Mouse (Mus musculus): Measurements from ENCODE around the gene Eif3k. TPM values are rescaled to one million over a fixed set of nuclear protein-coding genes. Genes with fewer than 3 reads are reported as not detected.
"Not testable (repeated sequence)": the region's sequence is repeated elsewhere in the genome, so short reads cannot be mapped to it uniquely, and the experiment has no call there.

The Eif3k gene
- polyA plus RNA-seq, 1 experiment from 2014 or later, result 467 TPM

DNA sequence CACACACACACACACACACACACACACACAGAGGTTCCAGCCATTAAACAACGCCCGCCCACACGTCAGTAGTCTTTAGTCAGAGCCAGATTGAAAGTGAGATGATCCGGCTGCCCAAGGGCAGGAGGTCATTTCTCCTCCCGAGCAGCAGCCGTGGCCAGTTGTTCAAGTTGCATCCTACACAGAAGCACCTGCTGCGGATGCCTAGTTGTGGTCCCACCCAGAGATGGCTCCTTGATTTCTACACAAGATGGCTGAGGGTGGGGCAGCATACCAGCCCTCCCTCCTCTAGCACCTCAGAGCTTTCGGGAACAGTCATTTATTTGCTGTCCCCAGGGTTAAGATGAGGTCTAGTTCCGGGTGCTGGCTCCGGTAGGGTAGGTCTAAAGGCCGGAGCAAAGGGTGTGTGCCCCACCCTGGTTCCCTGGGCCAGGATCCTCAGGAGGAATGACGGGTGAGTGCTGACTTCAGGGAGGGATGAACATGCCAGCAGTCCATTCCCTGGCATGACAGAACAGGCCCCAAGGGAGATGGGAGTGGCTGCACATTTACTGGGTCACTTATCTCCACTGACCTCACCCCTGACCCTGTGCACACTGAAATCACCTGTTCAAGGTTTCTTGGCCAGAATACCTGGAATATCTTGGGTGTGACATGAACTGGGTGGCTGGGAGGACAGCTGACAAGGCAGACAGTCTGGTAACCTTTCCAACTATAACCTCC lies 11.8 kb downstream of the Eif3k start:
- H3K36me3 ChIP-seq (ENCODE audit: insufficient read depth, low read length), result peaks cover 26% of the 10 kb centered on the region
- ATAC-seq (replicated peaks; ENCODE audit: low FRiP score, low read depth) (peak; percentile 61), DNase-seq (ENCODE audit: low spot score) (peak; percentile 83)
- H3K9ac ChIP-seq (ENCODE audit: low read depth, low read length), result no peak overlapping the region
- peaks cover 6% of the 10 kb centered on the region; the same call in 1 of the 2 replicates for H3K4me1 ChIP-seq (replicated peaks; ENCODE audit: insufficient read depth, low read length)
- 25% methylated on average over 12 of the region's 12 CpGs for WGBS
- no peaks in the 10 kb centered on the region for H3K27me3 ChIP-seq (ENCODE audit: insufficient read depth, low read length)
- no peak overlapping the region for H3K4me3 ChIP-seq (replicated peaks; ENCODE audit: low read depth, low read length)
- no peak for TF ChIP-seq CTCF (IDR thresholded peaks at IDR 0.05; ENCODE audit: low read depth)
- no peaks in the 10 kb centered on the region for H3K9me3 ChIP-seq (replicated peaks; ENCODE audit: low read length)
- no peak overlapping the region for H3K4me2 ChIP-seq (ENCODE audit: low read length)
- H3K27ac ChIP-seq, result peak overlapping the region; percentile 42

DNA sequence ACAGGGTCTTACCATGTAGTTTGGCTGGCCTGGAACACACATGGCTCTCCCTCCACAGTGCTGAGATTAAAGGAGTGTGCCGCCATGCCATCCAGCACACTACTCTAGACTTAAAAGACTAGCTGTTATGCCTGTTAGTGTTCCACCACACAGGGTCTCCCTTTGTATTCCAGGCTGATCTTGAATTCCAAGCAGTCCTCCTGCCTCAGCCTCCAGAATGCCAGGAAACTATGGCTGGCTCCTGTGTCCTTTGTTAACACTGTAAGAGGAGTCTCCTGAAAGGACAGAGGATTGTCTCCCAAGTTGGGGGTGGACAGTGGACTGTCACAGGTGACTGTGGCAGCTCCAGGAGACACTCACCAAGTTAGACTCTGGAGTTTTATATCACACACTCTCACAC lies 12.4 kb downstream of the Eif3k start:
- Histone ChIP-seq H3K4me1 (replicated peaks; ENCODE audit: insufficient read depth, low read length) (peaks cover 6% of the 10 kb centered on the region; the same call in 1 of the 2 replicates), H3K36me3 (ENCODE audit: insufficient read depth, low read length) (peaks cover 21% of the 10 kb centered on the region), H3K4me3 (replicated peaks; ENCODE audit: low read depth, low read length) (no peak overlapping the region), H3K4me2 (ENCODE audit: low read length) (no peak overlapping the region), H3K27ac (peak overlapping the region; percentile 31; the same call in 1 of the 2 replicates), H3K27me3 (ENCODE audit: insufficient read depth, low read length) (no peaks in the 10 kb centered on the region), H3K9ac (ENCODE audit: low read depth, low read length) (no peak overlapping the region), H3K9me3 (replicated peaks; ENCODE audit: low read length) (no peaks in the 10 kb centered on the region)
- ATAC-seq (replicated peaks; ENCODE audit: low FRiP score, low read depth) (no peak), DNase-seq (ENCODE audit: low spot score) (no peak)
- no peak for TF ChIP-seq CTCF (IDR thresholded peaks at IDR 0.05; ENCODE audit: low read depth)
- WGBS, result 100% methylated on average over 1 of the region's 1 CpGs

DNA sequence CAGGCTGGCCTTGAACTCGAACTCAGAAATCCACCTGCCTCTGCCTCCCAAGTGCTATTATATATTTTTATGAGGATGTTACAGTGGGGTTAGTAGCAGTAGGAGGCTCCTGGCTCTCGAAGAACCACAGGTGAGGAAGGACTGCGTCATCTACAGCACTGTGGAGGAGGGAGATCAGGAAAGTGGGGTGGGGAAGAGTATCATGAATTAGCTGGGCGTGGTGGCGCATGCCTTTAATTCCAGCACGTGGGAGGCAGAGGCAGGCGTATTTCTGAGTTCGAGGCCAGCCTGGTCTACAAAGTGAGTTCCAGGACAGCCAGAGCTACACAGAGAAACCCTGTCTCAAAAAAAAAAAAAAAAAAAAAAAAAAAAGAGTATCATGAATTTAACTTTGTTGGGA lies 13.5 kb downstream of the Eif3k start:
- not testable (repeated sequence) for H3K9me3 ChIP-seq (replicated peaks; ENCODE audit: low read length); H3K9ac ChIP-seq (ENCODE audit: low read depth, low read length); H3K4me3 ChIP-seq (replicated peaks; ENCODE audit: low read depth, low read length); H3K4me2 ChIP-seq (ENCODE audit: low read length); H3K27me3 ChIP-seq (ENCODE audit: insufficient read depth, low read length); ATAC-seq (replicated peaks; ENCODE audit: low FRiP score, low read depth); H3K4me1 ChIP-seq (replicated peaks; ENCODE audit: insufficient read depth, low read length); DNase-seq (ENCODE audit: low spot score); H3K27ac ChIP-seq
- H3K36me3 ChIP-seq (ENCODE audit: insufficient read depth, low read length), result 0 out of 2 replicates have a peak, but pooled peaks cover 10% of the 10 kb centered on the region
- 94% methylated on average over 8 of the region's 8 CpGs for WGBS

DNA sequence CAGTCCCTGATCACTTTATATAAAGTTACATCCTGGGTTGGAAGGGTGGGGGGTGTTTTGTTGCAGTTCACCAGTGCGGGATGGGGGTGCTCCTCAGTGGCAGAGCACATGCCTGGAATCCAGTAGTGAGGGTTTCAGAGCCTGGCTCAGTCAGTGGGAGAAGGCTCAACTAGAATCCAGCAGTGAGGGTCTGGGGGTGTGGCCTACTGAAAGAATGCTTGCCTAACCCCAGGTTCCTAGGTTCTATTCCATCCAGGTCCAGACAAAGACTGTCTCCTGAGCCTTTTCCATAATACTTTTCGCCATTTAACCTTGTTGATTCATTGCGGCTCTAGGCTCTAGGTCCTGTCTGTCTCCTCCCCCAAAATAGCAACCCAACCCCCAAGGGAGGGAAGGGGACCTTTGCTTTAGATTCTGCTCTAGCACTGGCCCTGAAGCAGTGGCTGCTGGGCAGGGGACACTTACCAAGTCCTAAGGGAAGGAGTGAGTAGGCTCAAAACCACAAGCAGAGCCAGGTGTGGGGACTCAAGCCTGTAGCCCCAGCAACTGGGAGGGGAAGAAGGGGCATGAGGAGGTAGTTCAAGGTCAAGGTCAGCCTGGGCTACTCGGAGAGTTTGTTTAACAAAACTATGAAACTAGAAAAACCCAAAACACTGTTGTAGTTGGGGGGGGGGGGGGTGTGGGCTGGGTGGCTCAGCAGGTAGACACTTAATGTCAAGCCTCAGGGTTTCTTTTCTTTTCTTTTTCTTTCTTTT lies 14.7 kb downstream of the Eif3k start:
- peaks cover 6% of the 10 kb centered on the region; the same call in 1 of the 2 replicates for H3K4me1 ChIP-seq (replicated peaks; ENCODE audit: insufficient read depth, low read length)
- H3K9ac ChIP-seq (ENCODE audit: low read depth, low read length), result no peak overlapping the region
- no peak for DNase-seq (ENCODE audit: low spot score)
- no peak for TF ChIP-seq CTCF (IDR thresholded peaks at IDR 0.05; ENCODE audit: low read depth)
- H3K9me3 ChIP-seq (replicated peaks; ENCODE audit: low read length), result no peaks in the 10 kb centered on the region
- no peaks in the 10 kb centered on the region for H3K27me3 ChIP-seq (ENCODE audit: insufficient read depth, low read length)
- 47% methylated on average over 4 of the region's 4 CpGs for WGBS
- no peak overlapping the region for H3K4me3 ChIP-seq (replicated peaks; ENCODE audit: low read depth, low read length)
- H3K36me3 ChIP-seq (ENCODE audit: insufficient read depth, low read length), result 0 out of 2 replicates have a peak, but pooled peaks cover 10% of the 10 kb centered on the region
- H3K27ac ChIP-seq, result 0 out of 2 replicates have a peak overlapping the region, but pooled peaks have one; percentile 25
- no peak overlapping the region for H3K4me2 ChIP-seq (ENCODE audit: low read length)
- no peak for ATAC-seq (replicated peaks; ENCODE audit: low FRiP score, low read depth)

DNA sequence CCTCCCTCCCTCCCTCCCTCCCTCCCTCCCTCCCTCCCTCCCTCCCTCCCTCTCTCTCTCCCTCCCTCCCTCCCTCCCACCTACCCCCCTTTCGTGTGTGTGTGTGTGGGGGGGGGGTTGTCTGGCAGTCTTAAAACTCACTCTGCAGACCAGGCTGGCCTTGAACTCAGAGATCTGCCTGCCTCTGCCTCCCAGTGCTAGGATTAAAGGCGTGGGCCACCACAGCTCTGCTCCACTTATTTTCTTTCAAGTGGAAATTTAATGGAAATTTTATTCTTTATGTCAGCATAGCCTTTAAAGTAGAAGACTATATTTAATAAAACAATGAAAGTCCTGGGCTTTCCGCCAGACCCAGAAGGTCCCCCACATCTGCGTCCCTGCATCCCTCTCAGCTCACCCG lies 15.5 kb downstream of the Eif3k start:
- Histone ChIP-seq H3K4me3 (replicated peaks; ENCODE audit: low read depth, low read length) (no peak overlapping the region), H3K27ac (no peak overlapping the region), H3K36me3 (ENCODE audit: insufficient read depth, low read length) (0 out of 2 replicates have a peak, but pooled peaks cover 2% of the 10 kb centered on the region), H3K9ac (ENCODE audit: low read depth, low read length) (no peak overlapping the region), H3K27me3 (ENCODE audit: insufficient read depth, low read length) (no peaks in the 10 kb centered on the region), H3K4me2 (ENCODE audit: low read length) (no peak overlapping the region), H3K4me1 (replicated peaks; ENCODE audit: insufficient read depth, low read length) (peaks cover 6% of the 10 kb centered on the region; the same call in 1 of the 2 replicates), H3K9me3 (replicated peaks; ENCODE audit: low read length) (no peaks in the 10 kb centered on the region)
- DNase-seq (ENCODE audit: low spot score), result no peak
- WGBS, result 68% methylated on average over 5 of the region's 5 CpGs
- TF ChIP-seq CTCF (IDR thresholded peaks at IDR 0.05; ENCODE audit: low read depth), result no peak
- ATAC-seq (replicated peaks; ENCODE audit: low FRiP score, low read depth), result no peak

DNA sequence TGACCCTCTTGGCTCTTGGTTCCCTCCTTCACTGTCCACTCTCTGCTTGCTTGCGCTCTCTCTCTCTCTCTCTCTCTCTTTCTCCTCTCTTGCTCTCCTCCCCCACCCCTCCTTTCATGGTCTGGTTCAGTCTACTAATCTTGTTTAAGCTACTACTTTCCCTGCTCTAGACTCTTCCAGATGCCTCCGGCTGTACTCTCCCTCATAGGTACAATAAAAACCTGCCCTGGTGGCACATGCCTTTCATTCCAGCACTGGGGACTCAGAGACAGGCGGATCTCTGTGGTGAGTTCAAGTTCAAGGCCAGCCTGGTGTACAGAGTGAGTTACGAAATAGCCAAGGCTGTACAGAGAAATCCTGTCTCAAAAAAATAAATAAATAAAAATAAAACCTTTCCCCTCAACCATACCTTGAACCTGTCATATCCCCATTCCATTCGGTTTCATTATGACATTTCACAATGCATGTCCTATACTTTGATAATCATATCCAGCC lies 16.3 kb downstream of the Eif3k start:
- Histone ChIP-seq H3K9ac (ENCODE audit: low read depth, low read length) (no peak overlapping the region), H3K27ac (no peak overlapping the region), H3K4me2 (ENCODE audit: low read length) (no peak overlapping the region), H3K27me3 (ENCODE audit: insufficient read depth, low read length) (no peaks in the 10 kb centered on the region), H3K4me3 (replicated peaks; ENCODE audit: low read depth, low read length) (no peak overlapping the region), H3K9me3 (replicated peaks; ENCODE audit: low read length) (no peaks in the 10 kb centered on the region), H3K4me1 (replicated peaks; ENCODE audit: insufficient read depth, low read length) (peaks cover 6% of the 10 kb centered on the region; the same call in 1 of the 2 replicates), H3K36me3 (ENCODE audit: insufficient read depth, low read length) (no peaks in the 10 kb centered on the region)
- ATAC-seq (replicated peaks; ENCODE audit: low FRiP score, low read depth) (no peak), DNase-seq (ENCODE audit: low spot score) (no peak)
- 70% methylated on average over 5 of the region's 5 CpGs for WGBS
- no peak for TF ChIP-seq CTCF (IDR thresholded peaks at IDR 0.05; ENCODE audit: low read depth)
